ENCODE assay signal across 14 mouse cellular contexts in genomic region chr10:125418795-125419194, GRCm38 (mm10). TPM values are rescaled to one million over a fixed set of nuclear protein-coding genes. Genes with fewer than 3 reads are reported as not detected.
DNase-seq lines count a peak whose midpoint lies in the region; ATAC-seq and TF ChIP-seq lines count a peak whose summit lies in the region.
"Had no signal": no experiment of that assay in that cellular context is flagged by ENCODE, and none has a peak within 500 bp of the region (broad histone marks: within the 10 kb centered on the region; RNA-seq: fewer than 3 reads in every experiment).

No protein-coding gene starts in this region.

- DNase-seq in cerebellum, postnatal 10 days = peak; percentile 3 to 4
- DNase-seq in cerebellum, adult 8-10 months = no peak
- DNase-seq in layer of hippocampus, adult 2 months (ENCODE audit: low spot score in 2 of 2) = no peak
- no peak for DNase-seq in layer of hippocampus, adult 9-10 months (ENCODE audit: low spot score)
- peak; percentile 15 for DNase-seq in ES-CJ7 (ENCODE audit: low read depth, low spot score)
- DNase-seq in natural killer cell, adult 2 months (ENCODE audit: low spot score in 2 of 2) = no peak
- DNase-seq: gastrocnemius, postnatal 36 days had no signal

- ATAC-seq in granulocyte monocyte progenitor cell, adult 5-6 weeks (replicated peaks; ENCODE audit: poor library complexity, severe bottlenecking) = peak; percentile 71
- no peak for ATAC-seq in erythroid progenitor cell, adult 5-6 weeks (replicated peaks; ENCODE audit: low FRiP score, poor library complexity, severe bottlenecking)
- ATAC-seq: forebrain, embryonic 14.5 days had no signal

- no peak overlapping the region for H3K27ac ChIP-seq in layer of hippocampus, adult 2 months
- H3K27ac ChIP-seq: embryonic facial prominence, embryonic 12.5 days; hindbrain, embryonic 12.5 days; limb, embryonic 15.5 days; midbrain, embryonic 12.5 days had no signal

- no peak overlapping the region for H3K4me3 ChIP-seq in layer of hippocampus, adult 2 months
- H3K4me3 ChIP-seq: embryonic facial prominence, embryonic 12.5 days; hindbrain, embryonic 12.5 days; limb, embryonic 15.5 days; midbrain, embryonic 12.5 days had no signal

- peak; percentile 39 for TF ChIP-seq CTCF in layer of hippocampus, adult 2 months (conservative IDR thresholded peaks at IDR 0.05)

RNA-seq across cellular contexts. Expression of gene Slc16a7, which starts 29.5 kb away (rescaled TPM):
- total RNA-seq in layer of hippocampus, adult 2 months (2021) = 10 to 100 TPM; 40.7 to 44.9 TPM
- 12.0 and 12.8 TPM in 2 replicates for total RNA-seq in granulocyte monocyte progenitor cell, adult 5-6 weeks (2014; fragmentation: Nextera tagmentation)
- 17.5 and 23.9 TPM in 2 replicates for total RNA-seq in granulocyte monocyte progenitor cell, adult 5-6 weeks (2017)
- total RNA-seq in erythroid progenitor cell, adult 5-6 weeks (2015; ENCODE audit: low replicate concordance) = 3.2 and 8.4 TPM in 2 replicates
- 0.39 and 3.3 TPM in 2 replicates for total RNA-seq in erythroid progenitor cell, adult 5-6 weeks (2017; ENCODE audit: low replicate concordance)

Comparison
In these comparisons a context has a peak if more than half of its experiments do, and no peak if none do; other contexts are left out.
1. DNase-seq: peak in cerebellum, postnatal 10 days (2 of 2) and ES-CJ7 (single experiment); none in cerebellum, adult 8-10 months (single experiment), layer of hippocampus, adult 2 months (0 of 2), layer of hippocampus, adult 9-10 months (single experiment) and natural killer cell, adult 2 months (0 of 2).